ENCODE assay signal across 15 mouse cellular contexts in genomic region chr17:65629943-65630342, GRCm38 (mm10). TPM values are rescaled to one million over a fixed set of nuclear protein-coding genes. Genes with fewer than 3 reads are reported as not detected.
"Had no signal": no experiment of that assay in that cellular context is flagged by ENCODE, and none has a peak within 500 bp of the region (broad histone marks: within the 10 kb centered on the region; RNA-seq: fewer than 3 reads in every experiment).

No protein-coding gene starts in this region.

- H3K9ac ChIP-seq: limb, embryonic 13.5 days; liver, embryonic 15.5 days; lung, embryonic 14.5 days; midbrain, embryonic 15.5 days; stomach, embryonic 15.5 days had no signal

- ATAC-seq: midbrain, embryonic 15.5 days had no signal

- H3K27me3 ChIP-seq: limb, embryonic 13.5 days; liver, embryonic 15.5 days; midbrain, embryonic 15.5 days; stomach, embryonic 15.5 days had no signal

- H3K4me1 ChIP-seq: liver, embryonic 15.5 days; midbrain, embryonic 10.5 days; midbrain, embryonic 15.5 days; stomach, embryonic 15.5 days had no signal

- H3K4me2 ChIP-seq: limb, embryonic 13.5 days; liver, embryonic 15.5 days; lung, embryonic 14.5 days; midbrain, embryonic 15.5 days; stomach, embryonic 15.5 days had no signal

- DNase-seq: kidney, adult 18-20 months; kidney, postnatal 25 days; left cerebral cortex, postnatal 4 days; lung, embryonic 14.5 days; lung, postnatal 14 days; right cerebral cortex, postnatal 14 days; thymus, adult 2 months; thymus, postnatal 25 days had no signal

- H3K36me3 ChIP-seq: limb, embryonic 13.5 days; liver, embryonic 15.5 days; midbrain, embryonic 10.5 days; midbrain, embryonic 15.5 days; stomach, embryonic 15.5 days had no signal

- H3K27ac ChIP-seq: limb, embryonic 13.5 days; liver, embryonic 15.5 days; midbrain, embryonic 10.5 days; midbrain, embryonic 15.5 days; stomach, embryonic 15.5 days had no signal

- H3K4me3 ChIP-seq: limb, embryonic 13.5 days; liver, embryonic 15.5 days; midbrain, embryonic 10.5 days; midbrain, embryonic 15.5 days; stomach, embryonic 15.5 days had no signal

- H3K9me3 ChIP-seq: limb, embryonic 13.5 days; liver, embryonic 15.5 days; midbrain, embryonic 10.5 days; midbrain, embryonic 15.5 days; stomach, embryonic 15.5 days had no signal

RNA-seq across cellular contexts. Expression of gene Txndc2, which starts 12.0 kb away (rescaled TPM):
- total RNA-seq: liver, adult 2 months had no signal
- polyA plus RNA-seq: liver, adult 2 months; liver, embryonic 15.5 days; midbrain, embryonic 10.5 days; spleen, adult 2 months; stomach, embryonic 15.5 days; thymus, adult 2 months had no signal
